18 mouse cellular contexts compared by ENCODE assay signal in genomic region chr11:119931809-119932208, GRCm38 (mm10). TPM values are rescaled to one million over a fixed set of nuclear protein-coding genes. Genes with fewer than 3 reads are reported as not detected.
DNase-seq lines count a peak whose midpoint lies in the region; ATAC-seq lines count a peak whose summit lies in the region.
"Had no signal": no experiment of that assay in that cellular context is flagged by ENCODE, and none has a peak within 500 bp of the region (broad histone marks: within the 10 kb centered on the region; RNA-seq: fewer than 3 reads in every experiment).

No protein-coding gene starts in this region.

- DNase-seq in embryonic facial prominence, embryonic 10.5 days (ENCODE audit: low spot score) = no peak
- no peak for DNase-seq in kidney, adult 9 months
- DNase-seq in 3134 (ENCODE audit: extremely low read depth, insufficient read length, low spot score) = peak; percentile 90
- DNase-seq in limb, embryonic 10.5 days (ENCODE audit: low spot score) = no peak
- DNase-seq: adrenal gland, adult 8-10 months; cerebellum, adult 11-12 months; heart, postnatal 36 days; kidney, adult 18-20 months; right cerebral cortex, postnatal 14 days had no signal

- WGBS in embryonic facial prominence, embryonic 12.5 days = 68% methylated on average over 10 of the region's 10 CpGs
- 70% methylated on average over 10 of the region's 10 CpGs for WGBS in embryonic facial prominence, embryonic 10.5 days
- WGBS in kidney, embryonic 14.5 days = 45% methylated on average over 10 of the region's 10 CpGs
- WGBS in limb, embryonic 10.5 days = 76% methylated on average over 10 of the region's 10 CpGs
- whole genome bisulfite sequencing in intestine, embryonic 15.5 days = 77% methylated on average over 10 of the region's 10 CpGs

- peaks cover 17% of the 10 kb centered on the region for H3K4me1 ChIP-seq in embryonic facial prominence, embryonic 12.5 days
- peaks cover 35% of the 10 kb centered on the region for H3K4me1 ChIP-seq in embryonic facial prominence, embryonic 10.5 days
- peaks cover 4% of the 10 kb centered on the region for H3K4me1 ChIP-seq in kidney, embryonic 14.5 days (ENCODE audit: control insufficient read depth, insufficient read depth, low read length)
- peaks cover 30% of the 10 kb centered on the region for H3K4me1 ChIP-seq in limb, embryonic 10.5 days
- H3K4me1 ChIP-seq in intestine, embryonic 15.5 days (replicated peaks) = peaks cover 15% of the 10 kb centered on the region

- H3K27me3 ChIP-seq in embryonic facial prominence, embryonic 12.5 days = no peaks in the 10 kb centered on the region
- H3K27me3 ChIP-seq in embryonic facial prominence, embryonic 10.5 days (replicated peaks; ENCODE audit: low read depth, poor library complexity, severe bottlenecking) = no peaks in the 10 kb centered on the region
- H3K27me3 ChIP-seq in kidney, embryonic 14.5 days (ENCODE audit: control insufficient read depth, insufficient read depth, low read length) = no peaks in the 10 kb centered on the region
- H3K27me3 ChIP-seq in limb, embryonic 10.5 days (ENCODE audit: low read depth, poor library complexity, severe bottlenecking) = no peaks in the 10 kb centered on the region
- no peaks in the 10 kb centered on the region for H3K27me3 ChIP-seq in intestine, embryonic 15.5 days (replicated peaks)
- H3K27me3 ChIP-seq: heart, embryonic 15.5 days; neural tube, embryonic 12.5 days had no signal

- H3K27ac ChIP-seq in embryonic facial prominence, embryonic 12.5 days = peak overlapping the region; percentile 20; the same call in 1 of the 2 replicates
- no peak overlapping the region for H3K27ac ChIP-seq in embryonic facial prominence, embryonic 10.5 days (replicated peaks)
- H3K27ac ChIP-seq in kidney, embryonic 14.5 days (ENCODE audit: low read depth, low read length) = no peak overlapping the region
- peak overlapping the region; percentile 50; the same call in 1 of the 2 replicates for H3K27ac ChIP-seq in limb, embryonic 10.5 days
- no peak overlapping the region for H3K27ac ChIP-seq in intestine, embryonic 15.5 days
- H3K27ac ChIP-seq: heart, embryonic 15.5 days; midbrain, embryonic 10.5 days; neural tube, embryonic 12.5 days; stomach, postnatal 0 days had no signal

- no peak for ATAC-seq in embryonic facial prominence, embryonic 12.5 days (ENCODE audit: insufficient number of reproducible peaks, insufficient read depth, low FRiP score, low TSS enrichment)
- no peak for ATAC-seq in kidney, embryonic 14.5 days (ENCODE audit: low FRiP score, low TSS enrichment)
- ATAC-seq in intestine, embryonic 15.5 days = no peak
- ATAC-seq: activated CD4-positive, CD25-positive, alpha-beta regulatory T cell, adult 4 months; lung, postnatal 0 days had no signal

- no peak overlapping the region for H3K4me3 ChIP-seq in embryonic facial prominence, embryonic 12.5 days
- no peak overlapping the region for H3K4me3 ChIP-seq in embryonic facial prominence, embryonic 10.5 days
- H3K4me3 ChIP-seq in kidney, embryonic 14.5 days (ENCODE audit: low read length) = no peak overlapping the region
- H3K4me3 ChIP-seq in limb, embryonic 10.5 days = no peak overlapping the region
- no peak overlapping the region for H3K4me3 ChIP-seq in intestine, embryonic 15.5 days (replicated peaks)
- H3K4me3 ChIP-seq: heart, embryonic 15.5 days; midbrain, embryonic 10.5 days; neural tube, embryonic 12.5 days had no signal

- H3K4me2 ChIP-seq in embryonic facial prominence, embryonic 12.5 days (replicated peaks) = 0 out of 2 replicates have a peak overlapping the region, but pooled peaks have one; percentile 0
- H3K4me2 ChIP-seq in kidney, embryonic 14.5 days (replicated peaks; ENCODE audit: low read depth, low read length) = peak overlapping the region; percentile 21; the same call in 1 of the 2 replicates
- H3K4me2 ChIP-seq in intestine, embryonic 15.5 days (replicated peaks) = no peak overlapping the region
- H3K4me2 ChIP-seq: heart, embryonic 15.5 days; neural tube, embryonic 12.5 days had no signal

- no peak overlapping the region for H3K9ac ChIP-seq in embryonic facial prominence, embryonic 12.5 days
- 0 out of 2 replicates have a peak overlapping the region, but pooled peaks have one; percentile 31 for H3K9ac ChIP-seq in kidney, embryonic 14.5 days (ENCODE audit: low read depth, low read length)
- H3K9ac ChIP-seq in intestine, embryonic 15.5 days = no peak overlapping the region
- H3K9ac ChIP-seq: heart, embryonic 15.5 days; neural tube, embryonic 12.5 days had no signal

- H3K36me3 ChIP-seq in embryonic facial prominence, embryonic 12.5 days = no peaks in the 10 kb centered on the region
- no peaks in the 10 kb centered on the region for H3K36me3 ChIP-seq in embryonic facial prominence, embryonic 10.5 days (replicated peaks)
- H3K36me3 ChIP-seq in kidney, embryonic 14.5 days (ENCODE audit: control insufficient read depth, insufficient read depth, low read length) = no peaks in the 10 kb centered on the region; the same call in 1 of the 2 replicates
- H3K36me3 ChIP-seq in limb, embryonic 10.5 days = no peaks in the 10 kb centered on the region
- no peaks in the 10 kb centered on the region for H3K36me3 ChIP-seq in intestine, embryonic 15.5 days
- H3K36me3 ChIP-seq: heart, embryonic 15.5 days; midbrain, embryonic 10.5 days; neural tube, embryonic 12.5 days had no signal

- H3K9me3 ChIP-seq in embryonic facial prominence, embryonic 12.5 days = peaks cover 4% of the 10 kb centered on the region; the same call in 1 of the 2 replicates
- H3K9me3 ChIP-seq in embryonic facial prominence, embryonic 10.5 days = no peaks in the 10 kb centered on the region
- H3K9me3 ChIP-seq in kidney, embryonic 14.5 days (ENCODE audit: control insufficient read depth, low read length) = no peaks in the 10 kb centered on the region
- no peaks in the 10 kb centered on the region for H3K9me3 ChIP-seq in limb, embryonic 10.5 days (replicated peaks)
- H3K9me3 ChIP-seq in intestine, embryonic 15.5 days = no peaks in the 10 kb centered on the region
- H3K9me3 ChIP-seq: neural tube, embryonic 12.5 days had no signal

RNA-seq across cellular contexts. Expression of gene Baiap2, which starts 10.8 kb away (rescaled TPM):
- polyA plus RNA-seq in embryonic facial prominence, embryonic 12.5 days (2016; fragmentation: Nextera tagmentation; extraction: Ambion mirVana) = 14.2 and 15.3 TPM in 2 replicates
- 9.6 and 11.0 TPM in 2 replicates for polyA plus RNA-seq in embryonic facial prominence, embryonic 10.5 days (2016; fragmentation: Nextera tagmentation; extraction: Ambion mirVana)
- polyA plus RNA-seq in kidney, embryonic 14.5 days (2014; fragmentation: Nextera tagmentation; extraction: Ambion mirVana) = 15.7 and 18.2 TPM in 2 replicates
- 13.3 and 13.8 TPM in 2 replicates for polyA plus RNA-seq in limb, embryonic 10.5 days (2016; fragmentation: Nextera tagmentation; extraction: Ambion mirVana)
- polyA plus RNA-seq in intestine, embryonic 15.5 days (2015; fragmentation: Nextera tagmentation; extraction: Ambion mirVana) = 12.0 and 13.1 TPM in 2 replicates

RNA-seq across cellular contexts. Expression of gene Chmp6, which starts 18.6 kb away (rescaled TPM):
- polyA plus RNA-seq in embryonic facial prominence, embryonic 12.5 days (2016; fragmentation: Nextera tagmentation; extraction: Ambion mirVana) = 109 and 110 TPM in 2 replicates
- 117 and 120 TPM in 2 replicates for polyA plus RNA-seq in embryonic facial prominence, embryonic 10.5 days (2016; fragmentation: Nextera tagmentation; extraction: Ambion mirVana)
- 87.1 and 94.0 TPM in 2 replicates for polyA plus RNA-seq in kidney, embryonic 14.5 days (2014; fragmentation: Nextera tagmentation; extraction: Ambion mirVana)
- polyA plus RNA-seq in limb, embryonic 10.5 days (2016; fragmentation: Nextera tagmentation; extraction: Ambion mirVana) = 123 and 127 TPM in 2 replicates
- 88.0 and 91.1 TPM in 2 replicates for polyA plus RNA-seq in intestine, embryonic 15.5 days (2015; fragmentation: Nextera tagmentation; extraction: Ambion mirVana)

Comparison
In these comparisons a context has a peak if more than half of its experiments do, and no peak if none do; other contexts are left out.
1. H3K27ac ChIP-seq: peak in embryonic facial prominence, embryonic 12.5 days (single experiment) and limb, embryonic 10.5 days (single experiment); none in embryonic facial prominence, embryonic 10.5 days (single experiment), kidney, embryonic 14.5 days (single experiment) and intestine, embryonic 15.5 days (single experiment).